Mouse (Mus musculus) cerebellum, adult 2 months (tissue): Measurements from ENCODE around the gene Acsl5.

Source experiments
- CTCF ChIP-seq: fragments of 200-500 bp; IDR thresholded peaks from 2 replicates; pipeline ENCODE4 v1.5.1; 2011; ENCODE audit warnings: low read depth, mild to moderate bottlenecking, control low read depth, low read length, moderate library complexity, borderline replicate concordance; ENCODE audit not compliant: insufficient read depth
- POLR2A ChIP-seq: fragments of 200-500 bp; IDR thresholded peaks from 2 replicates; pipeline ENCODE4 v1.6.1; 2011; ENCODE audit warnings: low read length, control low read depth, borderline replicate concordance; ENCODE audit not compliant: insufficient read depth

DNA sequence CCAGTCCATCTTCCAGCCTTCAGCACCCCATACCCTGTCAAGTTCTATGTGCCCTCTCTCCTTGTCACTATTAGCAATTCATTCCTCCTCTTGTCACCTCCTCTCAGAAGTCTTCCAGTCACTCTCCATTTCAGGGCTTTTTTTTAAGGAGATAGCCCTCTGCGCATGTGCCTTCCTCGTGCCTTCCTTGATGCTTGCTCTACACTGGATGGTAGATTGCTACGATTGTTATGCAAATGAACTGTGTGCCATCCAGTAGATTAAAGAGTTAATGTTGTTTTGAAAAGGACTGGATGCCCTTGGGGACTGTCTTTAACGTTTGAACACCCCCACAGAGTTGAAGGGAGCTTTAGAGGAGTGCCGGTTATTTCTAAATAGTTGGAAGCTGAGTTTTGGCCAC lies 25.1 kb upstream of the Acsl5 start:
- TF ChIP-seq CTCF (no peak), POLR2A (no peak)
